Mouse (Mus musculus): ENCODE results near the gene Lyst.
"Not testable (repeated sequence)": the region's sequence is repeated elsewhere in the genome, so short reads cannot be mapped to it uniquely, and the experiment has no call there.

Lyst gene

DNA sequence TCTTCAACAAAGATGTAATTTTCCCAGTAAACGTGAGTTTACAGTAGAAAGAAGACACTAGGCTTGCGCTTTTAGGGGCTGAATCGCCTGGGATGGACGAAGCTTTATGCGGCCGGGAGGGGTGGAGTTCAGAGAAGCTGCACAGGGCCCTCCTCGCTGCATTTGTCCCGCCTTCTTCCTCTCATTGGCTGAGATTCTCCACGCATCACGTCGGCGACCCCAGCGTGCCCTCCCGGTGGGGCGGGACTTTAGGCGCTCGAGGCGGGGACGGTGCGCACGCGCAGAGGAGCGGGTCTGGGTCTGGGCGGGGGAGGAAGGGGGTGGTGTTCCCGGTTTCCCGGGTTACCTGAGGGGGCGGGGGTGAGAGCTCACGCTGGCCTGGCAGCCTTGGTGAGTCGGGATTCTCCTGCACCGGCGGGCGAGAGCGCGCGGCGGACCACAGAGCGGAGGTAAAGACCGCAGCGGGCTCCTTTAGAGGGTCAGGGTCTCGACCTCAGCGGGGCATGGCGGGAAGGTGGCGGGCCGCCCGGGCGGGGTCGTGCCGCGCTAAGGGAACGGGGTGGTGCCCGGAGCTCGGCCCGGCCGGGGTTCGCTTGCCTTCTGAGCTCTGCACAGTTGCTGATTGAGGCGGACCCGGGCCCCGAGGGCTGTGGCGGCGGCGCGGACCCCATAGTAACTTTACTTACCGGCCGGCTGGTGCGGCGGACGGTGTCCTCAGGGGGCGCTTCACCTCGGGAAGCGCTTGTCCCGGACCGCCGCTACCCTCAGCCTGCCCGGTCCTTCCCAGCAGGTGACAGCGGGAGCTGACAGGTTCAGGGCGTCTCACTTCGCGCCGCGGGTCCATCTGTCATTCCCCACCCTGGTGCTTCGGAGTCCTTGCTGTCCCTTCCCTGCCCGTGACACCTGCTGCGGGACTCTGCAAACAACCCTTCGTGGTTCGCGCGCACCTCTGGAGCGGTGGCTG, at the start of gene Lyst:
TSS of gene Lyst (plus strand) at position 350 of the 964 bp plus-strand sequence.
- peak; percentile 97 for ATAC-seq (ENCODE audit: insufficient number of reproducible peaks, low FRiP score, low TSS enrichment)

DNA sequence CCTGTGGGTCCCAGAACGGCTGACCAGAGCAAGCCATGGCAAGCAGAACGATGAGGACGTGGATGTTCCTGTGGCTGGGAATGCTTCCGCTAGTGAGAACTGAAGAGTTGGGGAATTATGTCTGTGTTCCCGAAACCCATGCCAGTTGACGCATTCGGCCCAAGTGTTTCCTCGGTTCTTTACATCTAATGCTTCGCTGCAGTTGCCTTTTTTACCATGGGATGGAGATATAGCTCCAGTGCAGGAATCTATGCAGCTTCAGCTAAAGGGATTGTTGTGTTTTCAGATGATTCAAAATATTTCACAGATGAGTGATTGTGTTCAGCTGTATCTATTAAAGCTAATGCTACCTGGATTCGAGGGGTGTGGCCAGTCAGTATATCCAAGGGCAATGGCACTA, 47.1 kb upstream of the Lyst start:
- ATAC-seq (ENCODE audit: insufficient number of reproducible peaks, low FRiP score, low TSS enrichment): not testable (repeated sequence)

DNA sequence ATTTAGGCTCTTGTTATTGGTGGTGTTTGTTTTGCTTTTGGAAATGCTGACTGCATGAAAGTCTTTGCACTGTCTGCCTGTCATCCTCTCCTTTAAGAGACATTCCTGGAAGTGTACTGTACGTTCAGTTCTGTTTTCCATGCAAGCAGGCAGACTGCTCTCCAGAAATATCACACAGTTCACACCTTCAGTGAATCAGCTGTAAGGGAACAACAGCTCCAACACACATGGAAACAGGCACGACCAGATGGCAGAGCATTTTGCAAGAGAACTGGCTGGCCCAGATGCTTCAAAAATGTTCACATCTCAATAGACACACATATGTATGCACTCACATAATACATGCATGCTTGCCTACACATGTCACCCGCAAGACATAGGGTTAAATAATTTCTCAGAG, 43.4 kb upstream of the Lyst start:
- no peak for ATAC-seq (ENCODE audit: insufficient number of reproducible peaks, low FRiP score, low TSS enrichment)

DNA sequence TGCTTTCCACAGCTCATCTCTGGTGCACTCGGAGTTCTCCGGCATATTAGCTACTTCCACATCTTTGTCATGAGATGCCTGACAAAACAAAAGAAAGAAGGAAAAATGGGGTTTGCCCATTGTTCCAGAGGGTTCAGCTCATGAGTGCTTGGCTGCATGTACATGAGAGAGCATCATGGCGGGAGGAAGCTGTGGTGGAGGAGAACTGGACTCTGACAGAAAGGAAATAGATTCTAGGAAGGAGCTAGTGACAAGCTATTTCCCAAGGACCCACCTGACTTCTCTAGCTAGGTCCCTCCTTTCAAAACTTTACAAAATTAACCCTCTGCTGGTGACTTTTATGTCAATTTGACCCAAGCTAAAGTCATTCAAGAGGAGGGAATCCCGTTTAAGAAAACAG, 42.3 kb upstream of the Lyst start:
- ATAC-seq (ENCODE audit: insufficient number of reproducible peaks, low FRiP score, low TSS enrichment): no peak

DNA sequence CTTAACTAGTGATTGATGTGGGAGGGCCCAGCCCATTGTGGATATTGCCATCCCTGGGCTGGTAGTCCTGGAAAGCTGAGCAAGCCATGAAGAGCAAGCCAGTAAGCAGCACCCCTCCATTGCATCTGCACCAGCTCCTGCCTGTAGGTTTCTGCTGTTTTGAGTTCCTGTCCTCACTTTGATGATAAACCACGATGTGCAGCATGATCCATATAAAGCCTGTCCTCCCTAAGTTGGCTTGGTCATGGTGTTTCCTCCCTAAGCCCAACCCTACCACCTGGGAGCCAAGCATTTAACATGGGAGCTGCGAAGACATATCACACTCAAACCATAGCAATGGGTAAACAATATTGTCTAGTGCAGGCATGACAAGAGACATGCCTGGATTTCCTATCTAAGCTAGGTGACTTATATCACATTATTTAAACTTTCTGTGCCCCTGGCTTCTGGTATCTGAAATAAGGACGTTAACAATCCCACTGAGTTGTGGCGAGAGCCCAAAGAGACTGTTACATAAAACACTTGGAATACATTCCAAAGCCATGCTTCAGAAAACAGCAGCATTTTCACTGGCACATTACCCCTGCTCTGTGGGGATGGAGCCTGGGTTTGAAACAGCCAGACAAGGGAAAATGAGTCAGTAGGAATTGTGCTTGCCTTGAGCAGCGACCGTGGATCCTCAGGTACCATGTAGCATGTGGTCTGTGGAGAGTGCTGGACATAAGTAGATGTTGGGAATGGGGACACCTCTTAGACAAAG, 41.6 kb upstream of the Lyst start:
- ATAC-seq (ENCODE audit: insufficient number of reproducible peaks, low FRiP score, low TSS enrichment): no peak

DNA sequence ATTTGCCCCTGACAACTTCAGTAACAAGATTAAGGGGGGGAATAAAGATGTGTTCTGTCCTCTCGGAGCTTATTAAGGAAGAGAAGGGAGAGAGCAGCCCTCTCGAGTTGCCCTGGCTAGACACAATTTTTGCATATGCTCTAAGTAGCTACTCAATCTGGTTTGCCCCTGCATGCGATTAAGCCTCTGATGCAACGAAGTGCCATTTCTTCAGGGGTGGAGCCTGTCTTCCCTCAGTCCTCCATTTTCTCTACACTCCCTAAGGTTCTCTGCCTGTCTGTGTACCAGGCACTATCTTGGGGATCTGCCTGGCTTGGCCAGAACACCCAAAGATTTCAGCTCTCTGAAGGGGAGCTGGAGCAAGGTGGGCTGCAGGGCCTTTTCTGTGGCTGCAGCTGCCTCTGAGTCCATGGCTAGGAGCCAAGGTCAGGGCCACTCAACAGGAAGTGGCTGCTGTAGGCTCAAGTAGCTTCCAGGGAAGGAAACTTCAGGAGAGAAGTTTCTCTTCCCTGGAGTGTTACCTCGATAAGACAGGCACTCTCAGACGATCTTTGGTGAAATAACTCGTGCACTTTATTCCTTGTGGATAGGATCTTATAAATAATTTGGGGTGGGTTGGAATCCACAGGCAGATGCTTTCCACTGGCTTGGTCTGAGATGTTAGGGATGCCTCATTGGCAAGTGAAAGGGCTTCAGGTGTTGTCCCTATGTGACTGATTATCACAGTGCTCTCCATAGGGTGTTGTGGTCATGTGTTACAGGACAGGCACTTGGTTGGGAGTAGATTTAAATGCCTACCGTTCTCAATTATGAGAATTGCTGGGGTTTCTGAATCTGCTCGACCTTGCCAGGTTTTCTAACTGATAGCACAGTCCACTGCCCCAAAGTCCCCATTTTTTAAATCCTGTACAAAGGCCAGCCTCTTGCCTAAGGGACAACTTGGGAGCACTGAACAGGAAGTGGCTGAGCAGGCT, 40.2 kb upstream of the Lyst start:
- no peak for ATAC-seq (ENCODE audit: insufficient number of reproducible peaks, low FRiP score, low TSS enrichment)

DNA sequence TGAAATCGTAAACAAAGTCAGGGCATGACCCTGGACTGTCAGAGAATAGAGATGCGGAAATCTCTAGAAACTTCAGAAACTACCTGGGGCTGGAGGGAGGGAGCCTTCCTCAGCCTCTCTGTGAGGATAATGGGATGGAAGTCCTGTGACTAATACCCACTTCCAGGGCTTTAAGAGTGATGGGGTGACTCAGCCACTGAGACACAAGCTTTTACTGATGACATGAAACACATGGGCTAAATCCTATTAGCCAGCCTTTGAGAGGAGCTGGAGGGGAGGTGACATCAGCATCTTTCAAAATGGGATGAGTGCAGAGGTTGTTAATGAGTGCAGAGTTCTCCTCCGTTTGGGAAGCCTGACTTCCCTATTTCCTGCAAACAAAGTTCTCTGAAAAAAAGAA, 38.2 kb upstream of the Lyst start:
- no peak for ATAC-seq (ENCODE audit: insufficient number of reproducible peaks, low FRiP score, low TSS enrichment)

DNA sequence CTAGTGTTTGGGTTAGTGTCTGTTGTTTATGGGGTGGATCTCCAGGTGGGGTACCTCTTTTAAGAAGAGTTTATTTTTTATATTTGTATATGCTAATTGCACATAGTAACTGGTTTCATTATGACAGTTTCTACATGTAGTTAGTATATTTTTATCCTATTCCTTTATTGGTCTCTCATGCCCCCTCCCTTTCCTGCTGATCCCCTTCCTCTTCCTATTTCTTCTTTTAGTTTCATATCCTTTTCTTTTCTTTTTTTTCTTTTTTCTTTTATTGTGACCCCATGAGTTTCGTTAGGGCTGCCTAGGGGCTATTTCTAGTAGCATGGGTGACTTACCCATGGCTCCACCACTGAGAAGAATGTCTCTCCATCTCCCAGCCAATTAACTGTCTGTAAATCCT, 36.5 kb upstream of the Lyst start:
- ATAC-seq (ENCODE audit: insufficient number of reproducible peaks, low FRiP score, low TSS enrichment): no peak

DNA sequence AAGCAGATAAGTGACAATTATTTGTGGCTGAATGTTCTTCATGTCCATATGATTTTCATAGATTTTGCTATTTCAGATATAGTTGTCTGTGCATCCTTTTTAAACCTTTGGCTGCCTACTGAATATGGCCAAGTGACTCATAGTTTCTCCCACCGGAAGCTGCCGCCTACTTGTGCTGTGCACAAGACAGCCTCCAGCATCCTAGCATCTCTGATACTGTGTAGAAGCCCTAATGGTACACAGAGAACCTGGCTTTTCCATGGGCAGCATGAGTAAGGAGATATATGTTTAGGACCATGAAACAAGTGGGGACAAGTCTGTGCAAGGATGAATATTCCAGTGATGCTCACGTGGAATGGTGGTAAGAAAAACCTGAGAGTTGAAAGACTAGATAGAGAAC, 35.0 kb upstream of the Lyst start:
- ATAC-seq (ENCODE audit: insufficient number of reproducible peaks, low FRiP score, low TSS enrichment): no peak

DNA sequence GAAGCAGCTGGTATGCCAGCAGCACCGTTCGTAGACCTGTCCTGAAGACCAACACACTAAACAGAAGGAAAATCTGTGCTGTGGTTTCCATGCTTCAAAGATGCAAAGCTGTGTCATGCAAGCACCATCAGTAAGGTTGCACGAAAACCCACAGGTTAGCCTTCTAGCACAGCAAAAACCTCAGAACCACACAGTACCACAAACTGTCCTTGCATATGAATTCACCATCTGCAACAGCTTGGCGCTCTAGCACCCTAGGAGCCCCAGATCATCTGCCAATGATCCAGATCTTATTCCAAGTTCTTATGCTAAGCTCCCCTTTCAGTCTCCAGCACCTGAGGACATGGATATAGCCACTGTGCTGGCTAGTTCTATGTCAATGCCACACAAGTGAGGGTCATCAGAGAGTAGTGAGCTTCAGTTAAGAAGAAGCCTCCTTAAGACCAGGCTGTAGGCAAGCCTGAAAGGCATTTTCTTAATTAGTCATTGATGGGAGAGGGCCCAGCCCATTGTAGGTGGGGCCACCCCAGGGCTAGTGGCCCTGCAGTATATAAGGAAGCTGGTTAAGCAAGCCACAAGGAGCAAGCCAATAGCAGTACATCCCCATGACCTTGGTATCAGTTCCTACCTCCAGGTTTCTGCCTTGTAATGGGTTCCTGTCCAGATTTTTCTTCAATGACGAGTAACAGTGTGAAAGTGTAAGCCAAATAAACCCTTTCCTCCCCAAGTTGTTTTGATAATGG, 33.0 kb upstream of the Lyst start:
- ATAC-seq (ENCODE audit: insufficient number of reproducible peaks, low FRiP score, low TSS enrichment): peak; percentile 83

DNA sequence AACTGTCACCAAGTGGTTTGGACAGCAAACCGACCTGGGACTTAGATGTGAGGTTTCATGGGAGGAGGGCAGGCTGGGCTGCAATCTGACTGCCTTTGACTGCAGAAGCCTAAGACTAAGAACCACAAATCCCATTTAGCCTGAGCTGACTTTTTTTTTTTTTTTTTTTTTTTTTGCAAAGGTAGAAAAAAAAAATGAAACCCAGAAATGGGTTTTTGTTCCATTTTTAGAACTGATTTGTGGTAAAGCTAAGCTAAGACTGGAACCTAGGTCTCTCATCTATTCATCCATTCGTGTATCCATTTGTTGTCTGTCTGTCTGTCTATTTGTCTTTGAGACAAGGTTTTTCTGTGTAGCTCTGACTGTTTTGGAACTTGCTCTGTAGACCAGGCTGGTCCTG, 31.9 kb upstream of the Lyst start:
- no peak for ATAC-seq (ENCODE audit: insufficient number of reproducible peaks, low FRiP score, low TSS enrichment)

DNA sequence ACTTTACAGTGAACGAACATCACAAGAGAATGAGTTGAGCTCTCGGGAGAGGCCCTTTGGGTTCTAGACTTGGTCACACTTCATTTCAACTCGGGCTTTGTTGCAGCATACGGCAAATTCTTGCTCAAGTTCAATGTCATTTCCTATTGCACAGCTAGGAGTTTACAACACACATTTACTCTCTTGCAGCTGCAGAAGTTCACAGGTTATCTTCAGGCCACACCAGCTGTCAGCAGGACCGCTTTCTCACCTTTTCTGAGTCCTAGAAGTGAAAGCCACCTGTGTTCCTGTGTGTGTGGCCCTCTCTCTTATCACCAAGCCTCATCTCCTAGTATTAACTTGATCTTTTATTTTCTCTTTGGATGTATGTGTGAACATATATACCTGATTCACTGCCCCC, 31.3 kb upstream of the Lyst start:
- no peak for ATAC-seq (ENCODE audit: insufficient number of reproducible peaks, low FRiP score, low TSS enrichment)

DNA sequence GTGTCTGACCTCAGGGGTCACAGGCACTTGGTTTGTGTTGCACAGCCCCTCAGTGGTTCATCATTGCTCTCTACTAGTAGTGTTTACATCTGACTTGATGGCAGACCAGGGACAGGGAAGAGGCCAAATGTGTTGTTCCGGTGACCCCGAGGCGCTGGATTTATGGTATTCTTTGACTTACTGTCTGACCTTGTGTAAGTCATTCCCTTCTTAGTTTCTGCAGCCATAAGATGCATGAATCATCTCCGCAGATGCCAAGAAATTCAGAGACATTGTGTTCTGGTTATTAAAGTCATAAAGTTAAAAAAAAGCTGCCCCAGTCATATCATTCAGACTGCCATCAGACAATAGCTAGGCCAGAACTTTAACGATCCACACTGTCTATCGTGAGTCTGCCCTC, 27.6 kb upstream of the Lyst start:
- no peak for ATAC-seq (ENCODE audit: insufficient number of reproducible peaks, low FRiP score, low TSS enrichment)

DNA sequence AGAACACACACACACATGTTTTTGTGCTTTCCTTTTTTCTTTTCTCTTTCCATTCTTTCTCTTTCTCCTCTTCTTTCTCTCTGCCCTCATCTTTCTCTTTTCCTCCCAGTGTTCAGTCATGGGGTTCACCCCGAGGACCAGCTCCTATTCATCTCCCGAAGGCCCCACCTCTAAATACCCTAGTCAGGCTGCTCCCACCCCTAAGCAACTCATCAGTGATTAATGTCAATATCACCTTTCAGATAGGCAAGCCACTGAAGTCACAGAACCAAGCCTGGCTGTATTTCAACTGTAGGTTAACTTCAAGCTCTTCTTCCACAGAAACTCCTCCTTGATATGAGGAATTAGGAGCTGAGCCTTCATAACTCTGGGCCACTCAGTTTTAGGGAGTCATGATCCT, 26.1 kb upstream of the Lyst start:
- no peak for ATAC-seq (ENCODE audit: insufficient number of reproducible peaks, low FRiP score, low TSS enrichment)

DNA sequence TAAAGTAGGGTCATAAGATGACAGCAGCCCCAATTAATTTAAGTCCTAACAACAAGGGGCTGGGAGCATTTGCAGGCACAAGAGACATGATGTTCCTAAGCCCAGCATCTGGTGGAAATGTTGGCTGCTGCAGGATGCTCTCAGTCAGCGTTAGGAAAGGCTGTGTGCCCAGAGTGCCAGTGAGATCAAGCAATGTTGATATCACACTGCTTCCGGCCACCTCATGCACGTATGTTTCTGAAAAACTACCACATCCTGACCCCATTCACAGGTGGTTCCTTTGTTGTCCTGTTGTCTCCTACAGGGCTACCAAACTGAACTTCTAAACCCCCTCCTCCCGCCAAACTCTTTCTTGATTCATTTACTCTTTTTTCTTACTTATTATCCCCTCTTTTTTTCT, 25.7 kb upstream of the Lyst start:
- no peak for ATAC-seq (ENCODE audit: insufficient number of reproducible peaks, low FRiP score, low TSS enrichment)

DNA sequence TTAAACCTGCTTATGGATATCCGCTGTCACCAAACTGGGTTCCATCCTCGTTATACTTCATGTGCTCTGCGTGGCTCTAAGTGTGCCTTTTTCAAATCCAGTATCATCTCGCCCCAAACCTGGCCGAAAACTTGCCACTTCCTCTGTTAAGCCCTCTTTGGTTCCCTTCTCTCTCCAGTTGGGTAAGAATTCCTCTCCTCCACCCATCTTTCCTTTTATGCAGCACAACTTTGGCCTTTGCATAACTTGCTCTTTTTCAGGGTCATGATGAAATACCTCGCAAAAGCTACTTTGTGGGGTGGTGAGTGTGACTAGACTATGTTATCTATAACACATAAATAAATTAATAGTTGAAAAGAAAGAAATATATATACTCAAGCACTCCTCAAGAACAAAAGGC, 22.6 kb upstream of the Lyst start:
- ATAC-seq (ENCODE audit: insufficient number of reproducible peaks, low FRiP score, low TSS enrichment): no peak

DNA sequence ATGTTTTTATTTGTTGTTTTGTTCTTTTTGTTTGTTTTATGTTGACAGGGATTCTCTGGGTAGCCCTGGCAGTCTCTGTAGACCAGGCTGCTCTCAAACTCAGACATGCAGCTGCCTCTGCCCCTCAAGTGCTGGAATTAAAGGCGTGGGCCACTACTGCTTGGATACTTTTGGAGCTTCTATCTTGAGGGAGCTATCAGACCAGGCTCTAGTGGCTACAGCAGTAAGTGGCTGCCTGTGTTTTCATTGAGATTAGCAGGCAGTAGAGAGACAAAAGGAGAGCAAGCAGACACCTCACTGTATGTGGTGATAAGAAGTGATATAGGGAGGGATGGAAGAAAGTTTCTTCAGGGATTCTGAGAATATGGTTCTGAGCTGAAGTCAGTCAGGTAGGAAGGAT, 21.4 kb upstream of the Lyst start:
- no peak for ATAC-seq (ENCODE audit: insufficient number of reproducible peaks, low FRiP score, low TSS enrichment)

DNA sequence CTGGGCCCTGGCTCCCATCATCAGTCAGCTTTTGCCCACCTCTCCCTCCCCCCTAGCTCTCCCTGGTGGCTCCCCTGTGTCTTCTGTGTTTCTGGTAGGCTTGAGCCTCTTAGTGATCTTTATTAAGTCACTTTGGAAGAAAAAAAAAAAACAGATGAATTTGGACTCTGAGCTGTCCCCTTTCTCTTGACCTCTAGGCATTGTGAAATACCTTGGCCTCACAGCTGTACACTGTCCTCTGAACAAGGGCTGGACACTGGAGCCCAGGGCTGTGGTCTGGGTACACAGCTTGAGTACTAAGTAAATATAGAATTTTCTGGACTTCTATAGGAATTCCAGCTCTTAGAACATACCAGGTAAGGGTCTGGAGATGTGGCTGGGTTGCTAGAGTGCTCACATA, 20.6 kb upstream of the Lyst start:
- no peak for ATAC-seq (ENCODE audit: insufficient number of reproducible peaks, low FRiP score, low TSS enrichment)

DNA sequence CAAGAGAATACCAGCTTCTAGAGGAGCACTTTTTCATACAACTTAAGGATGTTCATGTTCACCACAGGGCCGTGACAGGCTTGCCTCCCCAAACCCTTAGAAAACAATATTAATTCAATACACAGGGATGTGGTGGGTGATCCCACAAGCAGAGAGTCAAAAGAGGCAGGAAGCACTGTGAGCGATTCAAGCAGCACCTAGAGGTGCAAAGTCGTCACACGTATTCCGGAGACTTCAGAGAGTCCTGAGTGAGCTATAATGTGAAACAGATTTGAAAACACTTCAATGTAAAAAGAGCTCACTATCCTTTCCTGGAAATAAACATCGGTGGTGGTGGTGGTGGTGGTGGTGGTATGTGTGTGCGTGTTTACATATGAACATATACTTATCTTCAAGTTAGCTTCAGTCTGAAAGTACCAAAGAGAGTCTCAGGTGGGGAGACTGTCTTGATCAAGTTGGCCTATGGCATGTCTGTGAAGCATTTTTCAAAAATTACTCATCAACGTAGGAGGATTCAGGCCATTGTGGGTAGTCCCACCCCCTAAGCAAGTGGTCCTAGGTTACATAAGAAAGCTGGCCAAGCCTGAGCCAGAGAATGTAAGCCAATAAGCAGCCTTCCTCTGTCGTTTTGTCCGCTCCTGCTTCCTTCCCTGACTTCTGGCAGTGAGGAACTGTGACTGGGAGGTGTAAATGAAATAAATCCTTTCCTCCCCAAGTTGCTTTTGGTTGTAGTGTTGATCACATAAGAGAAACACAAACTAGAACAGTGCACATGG, 17.9 kb upstream of the Lyst start:
- no peak for ATAC-seq (ENCODE audit: insufficient number of reproducible peaks, low FRiP score, low TSS enrichment)
